Mouse (Mus musculus) ovary, adult 18-20 months (tissue): Measurements from ENCODE around the gene Scgb1b29.
"Not testable (repeated sequence)": the region's sequence is repeated elsewhere in the genome, so short reads cannot be mapped to it uniquely, and the experiment has no call there.

Experiments
- DNase-seq: peaks from one replicate; pipeline ENCODE4 v3.0.0; 2022; ENCODE audit warnings: low spot score, mixed read lengths

The Scgb1b29 gene

GRCm38 (mm10) chr7:32441241-32441640 is at the start of gene Scgb1b29:
TSS of gene Scgb1b29 (plus strand) at chr7:32441541.
- not testable (repeated sequence) for DNase-seq

- not testable (repeated sequence) for DNase-seq
Observed at GRCm38 (mm10) chr7:32428636-32429035, 12.7 kb upstream of the Scgb1b29 start.
